Mouse (Mus musculus) testis, postnatal 10 days (tissue): ENCODE data around the gene Gm20388.
"Not testable (repeated sequence)": the region's sequence is repeated elsewhere in the genome, so short reads cannot be mapped to it uniquely, and the experiment has no call there.

Source experiments
- DNase-seq: peaks from one replicate; pipeline ENCODE4 v3.0.0; 2021; ENCODE audit warnings: low spot score

The Gm20388 gene

DNA sequence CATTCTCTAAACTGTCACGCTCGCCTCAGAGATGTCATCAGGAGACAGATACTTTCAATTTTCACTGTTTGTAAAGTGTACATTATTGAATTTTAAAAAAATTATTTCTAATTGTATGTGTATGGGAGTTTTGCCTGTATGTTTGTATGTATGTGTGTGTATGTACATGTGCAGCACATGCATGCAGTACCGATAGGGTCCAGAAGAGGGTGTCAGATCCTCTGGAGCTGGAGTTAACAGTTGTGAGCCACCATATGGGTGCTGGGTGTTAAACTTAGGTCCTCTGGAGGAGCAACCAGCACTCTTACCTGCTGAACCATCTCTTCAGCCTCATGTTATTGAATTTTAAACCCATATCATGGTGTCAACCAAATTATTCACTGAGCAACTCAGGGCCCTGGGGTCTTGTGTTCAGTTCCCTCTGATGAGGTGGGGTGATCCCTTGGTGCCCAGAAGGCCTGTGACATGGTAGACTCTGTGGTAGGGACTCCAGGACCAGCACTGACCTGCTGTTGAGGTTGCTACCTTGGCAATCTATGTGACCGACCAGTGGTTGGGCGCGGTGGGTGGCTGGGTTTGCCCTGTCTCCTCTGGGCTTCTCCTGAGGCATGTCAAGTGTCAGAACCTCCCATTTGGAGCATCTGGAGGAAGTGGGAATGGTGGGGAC lies 3593.3 kb downstream of the Gm20388 start:
- DNase-seq: no peak

DNA sequence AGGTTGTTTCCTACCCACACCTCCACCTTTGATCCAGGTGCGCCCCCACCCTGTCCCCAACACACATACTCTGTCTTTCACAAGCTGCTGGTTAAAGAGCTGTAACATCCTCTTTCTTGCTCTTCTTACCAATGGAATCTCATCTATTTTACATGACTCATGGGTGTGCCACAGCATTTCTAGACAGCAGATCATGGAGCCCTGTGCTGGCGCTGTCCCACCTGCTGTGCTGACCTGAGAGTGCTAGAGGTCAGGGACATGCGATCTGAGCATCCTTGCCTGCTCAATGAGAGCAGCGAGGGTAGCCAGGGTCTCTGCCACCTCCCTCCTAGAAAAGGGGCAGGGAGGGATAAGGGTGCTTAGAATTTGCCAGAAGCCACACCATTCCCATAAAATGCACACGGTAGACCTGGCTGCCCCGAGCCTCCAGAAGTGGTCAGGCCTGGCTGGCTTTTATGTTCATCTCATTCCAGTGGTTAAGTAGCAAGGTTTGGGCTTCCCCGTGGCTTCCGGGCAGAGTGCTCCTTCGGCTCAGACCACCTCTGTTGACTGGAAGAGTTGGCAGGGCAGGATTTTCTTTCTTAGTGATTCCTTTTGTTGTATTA lies 3594.1 kb downstream of the Gm20388 start:
- no peak for DNase-seq

DNA sequence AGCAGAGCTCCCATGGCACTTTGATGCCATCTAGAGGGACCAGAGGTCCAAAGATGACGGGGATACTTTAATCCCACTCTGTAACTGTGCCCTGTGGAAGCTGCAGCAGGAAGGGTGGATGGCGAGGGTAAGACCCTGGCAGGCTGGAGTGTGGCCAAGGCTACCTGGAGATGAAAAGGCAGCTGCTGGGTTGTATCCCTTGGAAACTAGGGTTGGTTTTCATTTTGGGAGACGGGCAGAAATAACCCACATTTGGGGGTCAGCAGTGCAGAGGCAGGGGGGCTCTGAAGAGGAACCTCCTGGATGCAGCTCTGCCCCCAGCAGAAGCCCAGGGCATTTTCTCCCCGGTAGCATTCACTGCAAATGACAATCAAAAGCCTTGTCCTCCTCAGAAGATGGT lies 3594.6 kb downstream of the Gm20388 start:
- no peak for DNase-seq

DNA sequence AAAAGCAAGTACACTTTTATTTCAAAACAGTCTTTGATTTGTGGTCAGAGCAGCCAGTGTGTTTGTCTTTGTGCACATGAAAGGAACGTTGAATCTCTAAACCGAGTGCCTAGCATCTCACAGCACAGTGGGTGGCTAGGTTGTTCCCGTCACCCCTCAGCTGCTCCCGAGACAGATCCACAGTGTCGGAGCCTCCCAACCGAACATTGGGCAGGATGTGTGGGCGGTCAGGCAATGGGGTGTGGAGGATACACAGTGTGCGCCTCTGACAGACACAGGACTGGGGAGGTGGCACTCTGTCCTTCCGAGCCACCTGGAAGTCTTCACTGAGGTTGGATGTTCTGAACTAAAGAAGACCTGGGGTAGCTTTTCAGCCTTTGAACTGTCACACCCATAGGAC lies 3595.1 kb downstream of the Gm20388 start:
- DNase-seq: no peak

DNA sequence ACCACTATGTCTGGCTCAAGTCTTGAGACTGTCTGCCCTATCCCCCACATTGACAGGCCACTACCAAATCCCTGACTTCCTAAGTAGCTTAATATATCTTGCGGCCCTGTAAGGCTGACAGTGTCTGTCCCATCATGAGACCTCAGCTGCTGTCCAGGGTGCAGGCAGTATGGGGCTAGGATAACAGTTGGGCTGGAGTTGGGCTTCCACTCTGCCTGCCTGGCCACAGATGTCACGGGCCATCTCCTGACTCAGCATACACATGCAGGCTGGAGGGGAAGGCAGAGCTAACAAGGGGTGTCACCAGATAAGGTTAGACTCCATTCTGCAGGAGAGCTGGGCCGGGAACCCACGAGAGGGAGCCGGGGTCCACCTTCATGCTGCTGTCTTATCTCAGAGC lies 3596.5 kb downstream of the Gm20388 start:
- no peak for DNase-seq

DNA sequence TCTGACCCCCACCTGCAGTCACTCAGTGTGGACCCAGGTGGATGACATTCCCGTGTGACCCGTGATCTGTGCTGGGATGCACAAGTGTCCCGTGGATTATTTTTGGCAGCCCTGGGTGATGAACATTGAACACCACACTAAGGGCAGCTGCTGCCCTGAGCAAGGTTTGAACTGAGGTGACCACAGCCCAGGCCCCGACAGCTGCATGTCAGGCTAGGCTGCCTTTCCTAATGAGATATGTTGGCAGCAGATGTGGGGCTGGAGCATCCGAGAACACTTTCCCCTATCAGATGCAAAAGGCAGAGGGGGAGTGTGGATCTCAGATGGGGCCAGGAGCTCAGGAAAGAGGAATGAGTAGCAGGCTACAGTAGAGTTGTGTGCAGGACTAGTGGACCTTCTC lies 3600.2 kb downstream of the Gm20388 start:
- no peak for DNase-seq

DNA sequence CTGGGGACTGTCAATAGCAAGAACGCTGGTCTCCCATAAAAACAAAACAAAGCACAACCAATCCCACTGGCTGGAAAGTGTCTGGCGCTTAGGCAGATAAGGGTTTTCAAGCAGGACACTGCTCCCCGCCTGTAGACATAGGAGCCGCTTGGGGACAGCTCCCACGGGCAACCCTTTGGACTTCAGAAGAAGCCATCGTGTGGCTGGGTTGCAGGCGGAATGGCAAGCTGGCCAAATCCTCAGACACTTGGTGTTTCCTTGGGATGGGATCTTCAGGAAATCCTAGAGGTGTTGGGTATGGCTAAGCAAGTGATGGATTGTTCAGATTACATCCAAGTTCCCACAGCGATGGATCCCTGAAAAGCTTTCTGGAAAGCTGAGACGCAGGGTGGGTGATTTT lies 3603.5 kb downstream of the Gm20388 start:
- no peak for DNase-seq

DNA sequence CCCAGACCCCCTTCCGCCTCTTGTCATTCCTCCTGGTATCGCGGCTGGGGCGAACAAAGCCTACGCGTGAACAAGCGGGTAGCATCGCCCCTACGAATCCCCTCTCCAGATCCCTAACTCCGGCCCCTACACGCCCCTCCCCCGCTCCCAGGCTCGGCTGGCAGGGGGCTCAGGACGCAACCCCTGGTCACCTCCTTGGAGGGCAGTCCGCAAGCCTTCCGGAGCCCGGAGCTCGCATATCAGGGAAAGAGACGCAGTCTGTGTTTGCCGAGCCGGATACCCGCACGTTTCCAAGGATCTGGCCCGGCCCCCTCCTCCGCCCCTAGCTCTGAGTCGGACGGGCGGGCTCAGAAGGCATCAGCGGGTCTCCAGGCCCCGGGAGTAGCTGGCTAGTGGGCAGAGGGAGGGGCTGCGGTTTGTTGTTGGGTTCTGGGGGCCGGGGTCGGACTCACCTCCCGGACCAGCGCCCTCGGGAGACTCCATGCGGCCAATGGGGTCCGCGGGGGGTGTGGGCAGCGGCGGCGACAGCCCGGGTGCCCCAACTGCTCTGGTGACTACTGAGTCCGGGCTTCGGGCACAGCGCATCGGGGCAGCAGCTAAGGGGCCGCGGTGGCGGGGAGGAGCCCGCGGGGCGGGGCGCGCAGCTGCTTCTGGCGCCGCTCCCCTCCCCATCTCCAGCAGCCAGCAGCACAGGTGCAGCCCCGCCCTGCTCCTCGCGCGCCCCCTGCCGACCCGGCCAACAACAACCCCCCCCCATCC lies 3604.3 kb downstream of the Gm20388 start, which contains the start of gene Dbndd1:
Gene Dbndd1 (minus strand): TSS at position 683 of the 759 bp plus-strand sequence.
- DNase-seq: peak; percentile 80

DNA sequence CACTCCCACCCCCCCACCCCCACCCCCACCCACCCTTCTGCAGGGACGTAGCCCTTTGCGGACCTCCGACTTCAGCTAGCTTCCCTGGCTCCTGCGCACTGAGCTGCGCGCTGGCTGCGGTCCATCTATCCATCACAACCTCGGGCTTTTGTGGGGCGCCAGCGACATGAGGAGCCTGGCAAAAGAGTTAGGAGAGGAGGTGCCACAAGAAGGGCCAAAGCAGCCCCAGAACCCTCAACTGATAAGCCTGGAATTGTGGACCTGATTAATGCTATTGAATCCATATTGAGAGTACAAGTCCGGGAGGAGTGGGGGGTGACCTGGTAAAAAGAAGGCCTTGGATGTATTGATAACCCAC lies 3604.9 kb downstream of the Gm20388 start:
- no peak for DNase-seq

DNA sequence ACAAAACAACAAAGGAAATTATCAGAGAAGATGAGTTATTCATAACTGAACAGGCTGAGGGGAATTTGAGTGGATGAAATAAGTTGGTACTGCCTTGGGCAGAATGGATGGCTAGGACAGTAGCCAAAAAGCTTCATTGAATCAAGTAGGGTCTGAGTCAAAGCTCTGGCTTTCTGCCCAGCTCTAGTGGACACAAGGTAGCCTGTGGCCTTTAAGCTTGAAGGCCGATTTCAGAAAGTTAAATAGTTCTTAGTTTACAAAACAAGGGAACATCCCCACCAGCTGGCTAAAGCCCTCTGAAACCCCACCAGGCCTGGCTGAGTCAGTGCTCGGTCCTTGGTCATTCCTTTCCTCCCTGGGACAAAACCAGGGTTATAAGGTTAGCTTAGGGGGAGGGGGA lies 3606.0 kb downstream of the Gm20388 start:
- peak; percentile 76 for DNase-seq

DNA sequence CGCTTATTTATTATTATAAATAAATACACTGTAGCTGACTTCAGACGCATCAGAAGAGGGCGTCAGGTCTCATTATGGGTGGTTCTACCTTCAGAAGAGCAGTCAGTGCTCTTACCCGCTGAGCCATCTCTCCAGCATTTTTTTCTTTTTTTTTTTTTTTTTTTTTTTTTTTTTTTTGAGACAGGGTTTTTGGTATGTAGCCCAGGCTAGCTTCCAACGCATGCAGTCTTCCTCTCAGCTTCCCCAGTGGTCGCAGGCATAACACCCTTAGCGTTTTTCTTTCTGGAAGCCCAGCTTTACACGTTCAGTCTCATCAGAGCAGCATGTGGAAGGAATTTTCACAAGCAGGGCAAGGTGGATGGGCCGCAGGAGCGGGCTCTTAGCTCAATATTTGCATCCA lies 3607.5 kb downstream of the Gm20388 start:
- DNase-seq: no peak

DNA sequence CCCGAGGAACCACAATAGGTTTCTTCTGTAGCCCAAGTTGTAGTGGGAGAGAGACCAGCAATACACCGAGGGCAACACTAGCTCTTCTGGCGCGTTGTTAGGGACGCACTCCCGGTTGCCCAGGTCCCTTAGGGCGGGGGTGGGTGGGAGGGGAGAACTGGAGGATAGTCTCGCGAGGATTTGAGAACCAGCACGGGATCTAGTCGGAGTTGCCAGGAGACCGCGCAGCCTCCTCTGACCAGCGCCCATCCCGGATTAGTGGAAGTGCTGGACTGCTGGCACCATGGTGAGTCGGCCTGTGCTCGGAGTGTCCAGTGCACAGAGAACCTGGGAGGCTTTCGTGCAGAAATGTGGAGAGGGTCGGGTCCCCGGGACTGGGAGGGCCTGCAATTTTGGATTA lies 3608.0 kb downstream of the Gm20388 start, which contains the start of gene Gas8:
Gene Gas8 (plus strand): TSS at position 168 of the 400 bp plus-strand sequence.
- DNase-seq: peak; percentile 92

DNA sequence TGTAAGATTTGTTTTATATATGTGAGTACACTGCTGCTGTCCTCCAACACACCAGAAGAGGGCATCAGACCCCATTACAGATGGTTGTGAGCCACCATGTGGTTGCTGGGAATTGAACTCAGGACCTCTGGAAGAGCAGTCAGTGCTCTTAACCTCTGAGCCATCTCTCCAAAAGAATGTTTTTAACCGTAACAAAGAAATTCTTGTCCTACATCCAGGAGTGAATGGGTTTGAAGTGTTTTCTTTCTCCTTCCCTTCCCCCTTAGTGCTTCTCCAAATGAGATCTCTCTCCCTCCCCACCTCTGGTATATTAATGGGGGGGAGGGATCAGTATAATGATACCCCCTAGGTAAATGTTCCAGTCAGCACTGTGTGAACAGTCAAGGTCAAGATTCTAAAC lies 3609.4 kb downstream of the Gm20388 start:
- DNase-seq: not testable (repeated sequence)

DNA sequence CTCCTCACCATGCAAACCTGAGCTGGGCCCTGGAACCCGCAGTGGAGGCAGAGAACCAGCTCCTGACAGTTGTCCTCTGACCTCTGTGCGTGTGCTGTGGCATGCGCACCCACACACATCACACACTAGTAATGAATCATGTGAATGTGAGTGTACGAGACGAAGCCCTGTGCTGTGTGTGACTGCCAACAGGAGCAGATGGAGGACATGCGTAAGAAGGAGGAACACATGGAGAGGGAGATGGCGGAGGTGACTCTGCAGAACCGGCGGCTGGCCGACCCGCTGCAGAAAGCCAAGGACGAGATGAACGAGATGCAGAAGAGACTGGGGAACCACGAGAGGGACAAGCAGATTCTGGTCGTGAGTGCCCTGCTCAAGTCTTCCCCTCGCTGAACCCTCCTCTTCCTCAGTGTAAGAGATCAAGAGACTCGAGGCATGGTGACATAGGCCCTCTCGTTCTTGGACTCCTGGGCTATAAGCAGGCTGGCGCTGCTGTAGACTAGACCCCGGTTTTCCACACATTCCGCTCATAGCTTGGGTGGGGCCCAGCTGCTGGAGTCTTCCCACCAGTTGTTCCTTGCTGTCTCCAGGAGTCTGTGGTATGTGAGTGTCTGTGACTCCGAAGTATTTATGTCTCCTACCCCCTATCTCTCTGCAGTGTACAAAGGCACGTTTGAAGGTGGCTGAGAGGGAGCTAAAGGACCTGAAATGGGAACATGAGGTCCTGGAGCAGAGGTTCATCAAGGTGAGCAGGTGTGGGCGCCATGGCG lies 3617.3 kb downstream of the Gm20388 start:
- no peak for DNase-seq

DNA sequence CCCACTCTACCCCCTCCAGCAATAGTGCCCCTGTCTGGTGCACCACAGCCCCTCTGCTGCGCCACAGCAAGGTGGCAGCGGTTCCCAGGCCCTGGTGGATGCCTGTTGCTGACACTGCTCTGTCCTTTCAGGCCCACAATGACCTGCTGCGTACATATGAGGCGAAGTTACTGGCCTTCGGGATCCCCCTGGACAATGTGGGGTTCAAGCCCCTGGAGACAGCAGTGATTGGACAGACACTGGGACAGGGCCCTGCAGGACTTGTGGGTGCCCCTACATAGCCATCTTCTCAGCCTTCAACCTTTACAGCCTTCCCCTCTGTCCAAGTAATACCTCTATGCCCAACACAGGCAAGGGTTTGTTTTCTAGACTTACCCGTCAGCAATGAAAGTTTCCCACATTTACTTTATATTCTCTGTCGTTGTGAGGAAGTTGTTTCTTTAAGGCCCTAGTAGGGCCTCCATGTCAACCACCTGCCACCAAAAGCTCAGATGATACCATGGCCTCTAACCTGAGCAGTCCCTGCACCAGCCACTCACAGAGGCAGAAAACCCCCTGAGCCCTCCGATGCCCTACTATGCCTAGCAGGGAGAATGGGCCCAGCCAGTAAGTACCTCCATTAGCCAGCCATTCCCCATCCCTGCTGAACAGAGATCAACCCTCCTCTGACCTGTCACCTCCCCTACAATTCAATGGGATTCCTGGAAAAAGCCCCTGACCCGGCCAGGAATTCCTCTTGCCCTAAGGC lies 3625.8 kb downstream of the Gm20388 start:
- no peak for DNase-seq

DNA sequence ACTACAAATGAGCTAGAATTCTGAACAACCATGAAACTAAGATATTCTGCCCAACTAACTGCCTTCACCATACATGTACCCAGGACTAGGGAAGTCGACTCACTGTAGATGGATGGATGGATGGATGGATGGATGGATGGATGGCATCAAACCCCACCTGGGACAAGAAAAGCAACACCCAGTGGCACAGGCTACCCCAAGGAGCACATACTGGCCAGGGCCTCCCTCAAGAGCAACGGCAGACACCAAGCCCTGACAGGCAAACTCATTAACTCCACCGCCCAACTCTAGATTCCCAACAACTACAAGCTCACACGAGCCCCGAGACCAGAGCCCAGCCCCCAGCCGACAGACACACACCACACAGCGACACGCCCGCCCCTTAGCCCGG lies 3626.3 kb downstream of the Gm20388 start:
- DNase-seq: no peak

DNA sequence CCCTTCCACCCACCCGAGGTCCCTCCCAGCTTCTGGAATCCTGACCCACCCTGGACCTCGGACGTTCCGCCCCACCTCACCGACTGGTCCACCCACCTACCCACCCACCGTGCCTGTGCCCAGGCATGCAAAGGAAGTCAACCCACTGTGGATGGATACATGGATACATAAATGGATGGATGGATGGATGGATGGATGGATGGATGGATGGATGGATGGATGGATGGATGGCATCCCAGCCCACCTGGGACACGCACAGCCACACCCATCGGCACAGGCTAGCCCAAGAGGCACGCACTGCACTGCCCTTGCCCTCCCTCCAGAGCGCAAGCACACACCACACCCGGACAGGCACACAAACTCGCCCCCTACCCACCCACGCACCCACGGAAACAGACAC lies 3627.0 kb downstream of the Gm20388 start:
- DNase-seq: peak; percentile 61

DNA sequence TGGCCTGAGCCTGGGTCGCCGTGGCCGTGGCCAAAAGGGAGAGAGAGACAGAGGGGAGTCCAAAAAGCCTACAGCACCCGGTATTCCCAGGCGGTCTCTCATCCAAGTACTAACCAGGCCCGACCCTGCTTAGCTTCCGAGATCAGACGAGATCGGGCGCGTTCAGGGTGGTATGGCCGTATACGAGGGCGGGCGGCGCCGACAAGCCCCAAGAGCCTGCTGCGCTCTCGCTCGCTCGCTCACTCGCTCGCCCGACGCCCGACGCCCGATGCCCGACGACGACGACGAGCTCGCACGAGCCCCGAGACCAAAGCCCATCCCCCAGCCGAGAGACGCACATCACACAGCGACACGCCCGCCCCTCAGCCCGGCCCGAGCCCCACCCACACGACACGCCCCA lies 3653.6 kb downstream of the Gm20388 start:
- DNase-seq: not testable (repeated sequence)

DNA sequence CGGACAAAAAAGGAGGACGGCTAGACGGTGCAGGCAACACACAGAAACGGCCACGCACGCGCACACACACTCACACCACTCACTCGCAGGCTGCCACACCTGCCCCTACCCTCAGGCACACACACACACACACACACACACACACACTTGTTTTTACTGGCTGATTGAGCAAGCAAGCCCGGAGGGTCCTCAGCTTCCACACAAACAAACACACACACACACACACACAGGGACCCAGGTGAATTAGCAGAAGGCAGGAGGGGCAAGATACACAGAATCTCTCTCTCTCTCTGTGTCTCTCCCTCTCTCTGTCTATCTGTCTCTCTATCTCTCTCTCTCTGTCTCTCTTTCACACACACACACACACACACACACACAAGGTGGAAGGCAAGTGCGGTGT lies 3664.7 kb downstream of the Gm20388 start:
- peak; percentile 54 for DNase-seq

DNA sequence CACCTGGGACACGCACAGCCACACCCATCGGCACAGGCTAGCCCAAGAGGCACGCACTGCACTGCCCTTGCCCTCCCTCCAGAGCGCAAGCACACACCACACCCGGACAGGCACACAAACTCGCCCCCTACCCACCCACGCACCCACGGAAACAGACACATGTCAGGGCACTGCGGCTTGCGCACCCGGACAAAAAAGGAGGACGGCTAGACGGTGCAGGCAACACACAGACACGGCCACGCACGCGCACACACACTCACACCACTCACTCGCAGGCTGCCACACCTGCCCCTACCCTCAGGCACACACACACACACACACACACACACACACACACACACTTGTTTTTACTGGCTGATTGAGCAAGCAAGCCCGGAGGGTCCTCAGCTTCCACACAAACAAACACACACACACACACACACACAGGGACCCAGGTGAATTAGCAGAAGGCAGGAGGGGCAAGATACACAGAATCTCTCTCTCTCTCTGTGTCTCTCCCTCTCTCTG lies 3690.1 kb downstream of the Gm20388 start:
- peak; percentile 43 for DNase-seq

DNA sequence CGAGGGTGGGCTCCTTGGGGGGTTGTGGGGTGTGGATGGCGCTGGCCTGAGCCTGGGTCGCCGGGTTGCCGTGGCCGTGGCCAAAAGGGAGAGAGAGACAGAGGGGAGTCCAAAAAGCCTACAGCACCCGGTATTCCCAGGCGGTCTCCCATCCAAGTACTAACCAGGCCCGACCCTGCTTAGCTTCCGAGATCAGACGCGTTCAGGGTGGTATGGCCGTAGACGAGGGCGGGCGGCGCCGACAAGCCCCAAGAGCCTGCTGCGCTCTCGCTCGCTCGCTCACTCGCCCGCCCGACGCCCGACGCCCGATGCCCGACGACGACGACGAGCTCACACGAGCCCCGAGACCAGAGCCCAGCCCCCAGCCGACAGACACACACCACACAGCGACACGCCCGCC lies 3690.8 kb downstream of the Gm20388 start:
- DNase-seq: not testable (repeated sequence)

DNA sequence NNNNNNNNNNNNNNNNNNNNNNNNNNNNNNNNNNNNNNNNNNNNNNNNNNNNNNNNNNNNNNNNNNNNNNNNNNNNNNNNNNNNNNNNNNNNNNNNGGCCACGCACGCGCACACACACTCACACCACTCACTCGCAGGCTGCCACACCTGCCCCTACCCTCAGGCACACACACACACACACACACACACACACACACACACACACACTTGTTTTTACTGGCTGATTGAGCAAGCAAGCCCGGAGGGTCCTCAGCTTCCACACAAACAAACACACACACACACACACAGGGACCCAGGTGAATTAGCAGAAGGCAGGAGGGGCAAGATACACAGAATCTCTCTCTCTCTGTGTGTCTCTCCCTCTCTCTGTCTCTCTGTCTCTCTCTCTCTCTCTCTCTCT lies 3702.0 kb downstream of the Gm20388 start:
- not testable (repeated sequence) for DNase-seq
